Mouse (Mus musculus) MEL (cell line): Measurements from ENCODE around the gene Pqlc2. TPM values are rescaled to one million over a fixed set of nuclear protein-coding genes. Genes with fewer than 3 reads are reported as not detected.

ENCODE experiments used
- DNase-seq: peaks from one replicate; pipeline ENCODE4 v3.0.0; 2011; ENCODE audit warnings: low read depth, low spot score
- H3K27ac ChIP-seq: 2 replicates; pipeline ENCODE4 v1.5.1; 2012; ENCODE audit warnings: low read depth, mild to moderate bottlenecking, control low read depth, low read length, moderate library complexity; ENCODE audit not compliant: control insufficient read depth
- H3K27me3 ChIP-seq, 2 experiments: fragments of 150-350 bp in 1 of 2; sonication (generic) in 1 of 2; 2 replicates each; pipeline ENCODE4 v1.6.1; 2012; ENCODE audit warnings: low read length in 2 of 2, mild to moderate bottlenecking in 2 of 2, improper control_type of control experiment in 1 of 2, moderate library complexity in 1 of 2; ENCODE audit not compliant: insufficient read depth in 2 of 2, control insufficient read depth in 1 of 2
- H3K36me3 ChIP-seq, 2 experiments: 2 replicates each; pipeline ENCODE4 v1.6.1; 2012 to 2014; ENCODE audit warnings: low read length in 2 of 2, improper control_type of control experiment in 1 of 2, inconsistent platforms in 1 of 2, mild to moderate bottlenecking in 1 of 2; ENCODE audit not compliant: insufficient read depth in 2 of 2, control insufficient read depth in 1 of 2
- H3K4me1 ChIP-seq, 2 experiments: fragments of 150-350 bp in 1 of 2; sonication (generic) in 1 of 2; 2 replicates each; pipeline ENCODE4 v1.6.1; 2012; ENCODE audit warnings: low read length in 2 of 2, improper control_type of control experiment in 1 of 2, mild to moderate bottlenecking in 1 of 2; ENCODE audit not compliant: insufficient read depth in 2 of 2, control insufficient read depth in 1 of 2
- H3K4me3 ChIP-seq, 2 experiments: fragments of 150-350 bp in 1 of 2; sonication (generic) in 1 of 2; 2 replicates each; pipeline ENCODE4 v1.5.1; 2012; ENCODE audit warnings: low read depth in 2 of 2, low read length in 2 of 2, mild to moderate bottlenecking in 2 of 2, moderate library complexity in 2 of 2, control low read depth in 1 of 2, improper control_type of control experiment in 1 of 2; ENCODE audit not compliant: control insufficient read depth in 1 of 2, insufficient read depth in 1 of 2
- H3K79me2 ChIP-seq: 2 replicates; pipeline ENCODE4 v1.6.1; 2012; ENCODE audit warnings: mild to moderate bottlenecking, low read length, moderate library complexity; ENCODE audit not compliant: control insufficient read depth, poor library complexity, insufficient read depth
- H3K9ac ChIP-seq: 2 replicates; pipeline ENCODE4 v1.6.1; 2012; ENCODE audit warnings: low read depth, mild to moderate bottlenecking, control low read depth, low read length, moderate library complexity; ENCODE audit not compliant: control insufficient read depth, poor library complexity, severe bottlenecking
- H3K9me3 ChIP-seq: fragments of 150-350 bp; sonication (generic); replicated peaks from 2 replicates; pipeline ENCODE4 v1.6.1; 2012; ENCODE audit warnings: mild to moderate bottlenecking, low read length, improper control_type of control experiment, moderate library complexity; ENCODE audit not compliant: insufficient read depth
- BHLHE40 ChIP-seq: IDR thresholded peaks from 2 replicates; pipeline ENCODE4 v1.6.1; 2012; ENCODE audit warnings: low read depth, mild to moderate bottlenecking, inconsistent platforms, low read length, improper control_type of control experiment, borderline replicate concordance
- CHD1 ChIP-seq: IDR thresholded peaks from 2 replicates; pipeline ENCODE4 v1.6.1; 2012; ENCODE audit warnings: low read depth, mild to moderate bottlenecking, inconsistent platforms, low read length, improper control_type of control experiment
- CHD2 ChIP-seq: IDR thresholded peaks from 2 replicates; pipeline ENCODE4 v1.6.1; 2011; ENCODE audit warnings: low read length, improper control_type of control experiment
- E2F4 ChIP-seq: IDR thresholded peaks from 2 replicates; pipeline ENCODE4 v1.6.1; 2011; ENCODE audit warnings: low read depth, low read length, improper control_type of control experiment, borderline replicate concordance
- GABPA ChIP-seq: IDR thresholded peaks from 2 replicates; pipeline ENCODE4 v1.6.1; 2012; ENCODE audit warnings: low read depth, mild to moderate bottlenecking, inconsistent platforms, low read length, improper control_type of control experiment, moderate library complexity
- HCFC1 ChIP-seq: IDR thresholded peaks from 2 replicates; pipeline ENCODE4 v1.6.1; 2012; ENCODE audit warnings: low read depth, mild to moderate bottlenecking, inconsistent platforms, low read length, improper control_type of control experiment, moderate library complexity
- MAFK ChIP-seq: IDR thresholded peaks from 2 replicates; pipeline ENCODE4 v1.6.1; 2011; ENCODE audit warnings: low read depth, mild to moderate bottlenecking, low read length, improper control_type of control experiment, borderline replicate concordance
- MYB ChIP-seq: IDR thresholded peaks from 2 replicates; pipeline ENCODE4 v1.6.1; 2011; ENCODE audit warnings: mild to moderate bottlenecking, low read depth, low read length, improper control_type of control experiment
- MYC ChIP-seq: IDR thresholded peaks from 2 replicates; pipeline ENCODE4 v1.6.1; 2011; ENCODE audit warnings: low read depth, mild to moderate bottlenecking, low read length, improper control_type of control experiment, moderate library complexity
- NRF1 ChIP-seq: IDR thresholded peaks from 2 replicates; pipeline ENCODE4 v1.6.1; 2014; ENCODE audit warnings: low read depth, mild to moderate bottlenecking, inconsistent platforms, low read length, improper control_type of control experiment, moderate library complexity; ENCODE audit not compliant: poor library complexity, insufficient read depth, severe bottlenecking
- RAD21 ChIP-seq: IDR thresholded peaks from 2 replicates; pipeline ENCODE4 v1.6.1; 2011; ENCODE audit warnings: mild to moderate bottlenecking, low read depth, low read length, improper control_type of control experiment
- RCOR1 ChIP-seq: IDR thresholded peaks from 2 replicates; pipeline ENCODE4 v1.6.1; 2012; ENCODE audit warnings: low read depth, mild to moderate bottlenecking, inconsistent platforms, low read length, improper control_type of control experiment
- SIN3A ChIP-seq: IDR thresholded peaks from 2 replicates; pipeline ENCODE4 v1.6.1; 2012; ENCODE audit warnings: low read length, improper control_type of control experiment, inconsistent platforms
- SMC3 ChIP-seq: IDR thresholded peaks from 2 replicates; pipeline ENCODE4 v1.6.1; 2011; ENCODE audit warnings: low read depth, low read length, improper control_type of control experiment
- TAL1 ChIP-seq: IDR thresholded peaks from 2 replicates; pipeline ENCODE4 v1.6.1; 2012; ENCODE audit warnings: mild to moderate bottlenecking, inconsistent platforms, low read length, moderate library complexity, mixed read lengths
- TCF12 ChIP-seq: IDR thresholded peaks from 2 replicates; pipeline ENCODE4 v1.6.1; 2014; ENCODE audit warnings: low read depth, mild to moderate bottlenecking, inconsistent platforms, low read length, improper control_type of control experiment, moderate library complexity
- USF2 ChIP-seq, 2 experiments: IDR thresholded peaks; 2 replicates each; pipeline ENCODE4 v1.6.1; 2011 to 2012; ENCODE audit warnings: improper control_type of control experiment in 2 of 2, low read length in 2 of 2, borderline replicate concordance in 1 of 2, inconsistent platforms in 1 of 2, low read depth in 1 of 2, mild to moderate bottlenecking in 1 of 2; ENCODE audit not compliant: insufficient read depth in 1 of 2
- ZC3H11A ChIP-seq: IDR thresholded peaks from 2 replicates; pipeline ENCODE4 v1.6.1; 2012; ENCODE audit warnings: low read depth, mild to moderate bottlenecking, inconsistent platforms, low read length, improper control_type of control experiment
- ZKSCAN1 ChIP-seq: IDR thresholded peaks from 2 replicates; pipeline ENCODE4 v1.6.1; 2012; ENCODE audit warnings: low read depth, mild to moderate bottlenecking, inconsistent platforms, low read length, improper control_type of control experiment, moderate library complexity
- ZMIZ1 ChIP-seq: IDR thresholded peaks from 2 replicates; pipeline ENCODE4 v1.6.1; 2012; ENCODE audit warnings: low read depth, mild to moderate bottlenecking, inconsistent platforms, low read length, improper control_type of control experiment, moderate library complexity
- polyA plus RNA-seq, 2 experiments: library from polyadenylated mRNA; stranded (reverse) in 1 of 2; unstranded in 1 of 2; fragments of >175 nt in 1 of 2; fragments of >200 nt in 1 of 2; gene quantifications; 2 replicates each; pipeline versions ENCODE4 v1.2.1 to v1.2.4; 2012; ENCODE audit warnings: low replicate concordance in 2 of 2, low read depth in 1 of 2; ENCODE audit not compliant: insufficient read length in 2 of 2, insufficient read depth in 1 of 2, missing spikeins in 1 of 2
- total RNA-seq: library from RNA; depleted of rRNA; stranded (reverse); fragments of 300-350 nt; gene quantifications from 2 replicates; pipeline ENCODE4 v1.2.3, GENCODE M21; 2012

Pqlc2 gene
- total and polyA plus RNA-seq, 3 experiments = 5.2 to 12.0 TPM; not detected in 1

DNA sequence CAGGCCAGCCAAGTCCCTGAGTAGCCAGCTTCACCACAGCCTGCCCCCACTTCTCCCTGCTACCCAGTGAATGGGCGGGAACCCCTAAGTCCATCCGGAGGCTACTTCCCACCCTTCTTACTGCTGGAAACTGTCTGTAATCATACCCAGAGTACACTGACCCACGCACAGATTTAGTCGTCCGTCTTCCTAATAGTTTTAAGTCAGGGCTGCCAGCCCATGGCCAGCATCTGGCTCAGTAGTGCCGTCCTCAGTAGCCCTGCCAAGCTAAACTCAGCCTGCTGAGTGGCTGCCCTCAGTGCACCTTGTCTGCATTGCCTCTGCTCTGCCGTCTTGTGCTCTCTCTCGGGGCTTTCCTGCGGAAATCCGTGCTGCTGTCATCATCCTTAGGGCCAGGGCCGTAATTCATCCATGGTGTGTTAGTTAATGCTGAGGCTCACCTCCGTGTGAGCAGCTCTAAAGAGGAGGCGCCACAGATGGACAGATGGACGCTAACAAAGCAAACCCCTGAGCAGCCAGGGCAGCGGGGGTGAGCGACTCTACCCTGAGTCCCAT is 28.6 kb downstream of the Pqlc2 start:
- TF ChIP-seq GABPA (no peak), CHD1 (no peak), ZMIZ1 (no peak), NRF1 (no peak), HCFC1 (no peak), TCF12 (no peak)
- Histone ChIP-seq H3K4me3 (no peak overlapping the region), H3K27ac (no peak overlapping the region), H3K79me2 (no peaks in the 10 kb centered on the region), H3K27me3 (no peaks in the 10 kb centered on the region), H3K4me1 (no peaks in the 10 kb centered on the region), H3K9me3 (no peaks in the 10 kb centered on the region), H3K36me3 (peaks cover 0 to 3% of the 10 kb centered on the region in 2 experiments; a peak in 1 of 4 replicates), H3K9ac (no peak overlapping the region)
- DNase-seq = no peak

DNA sequence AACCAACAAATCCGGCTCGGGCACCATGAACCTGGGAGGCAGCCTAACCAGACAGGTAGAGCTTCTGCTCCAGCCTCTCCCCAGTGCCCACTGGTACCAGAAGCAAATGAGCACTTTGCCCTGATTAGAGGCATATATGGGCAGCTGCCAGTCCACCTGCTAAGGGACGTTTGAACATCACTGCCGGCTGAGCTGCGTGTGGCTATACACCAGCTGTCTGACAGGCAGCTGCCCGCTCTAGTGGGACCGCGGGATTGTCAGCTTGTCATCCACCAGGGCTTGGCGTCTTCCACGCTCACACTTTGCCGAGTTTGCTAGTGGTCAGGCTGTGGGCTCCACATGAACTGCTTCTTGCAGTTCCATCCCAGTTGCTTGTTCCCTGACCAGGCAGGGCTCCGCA is 30.0 kb downstream of the Pqlc2 start:
- Histone ChIP-seq H3K27ac (no peak overlapping the region), H3K4me1 (no peaks in the 10 kb centered on the region), H3K9me3 (no peaks in the 10 kb centered on the region), H3K27me3 (no peaks in the 10 kb centered on the region), H3K79me2 (no peaks in the 10 kb centered on the region), H3K9ac (no peak overlapping the region), H3K4me3 (no peak overlapping the region), H3K36me3 (peaks cover 0 to 4% of the 10 kb centered on the region in 2 experiments; a peak in 1 of 4 replicates)
- TF ChIP-seq HCFC1 (no peak), USF2 (IDR thresholded peaks at IDR 0.05; ENCODE audit: borderline replicate concordance in 1 of 2, insufficient read depth in 1 of 2, low read depth in 1 of 2, low read length in 2 of 2) (no peak), ZMIZ1 (no peak), MAFK (no peak), E2F4 (no peak), TAL1 (no peak), BHLHE40 (no peak), RAD21 (no peak), CHD1 (no peak), MYC (no peak), ZKSCAN1 (no peak), SIN3A (no peak), SMC3 (no peak), ZC3H11A (no peak), CHD2 (no peak), MYB (no peak), RCOR1 (no peak)
- no peak for DNase-seq
